Mouse (Mus musculus) heart, embryonic 16.5 days (tissue): ENCODE results near the gene Cbln3. TPM values are rescaled to one million over a fixed set of nuclear protein-coding genes. Genes with fewer than 3 reads are reported as not detected.

Experiments
- ATAC-seq: fragments of 200-750 bp; cut with Nextera tagmentation; replicated peaks from 2 replicates; pipeline ENCODE4 v1.8.0; 2017; ENCODE audit warnings: moderate number of reproducible peaks; ENCODE audit not compliant: insufficient read depth, low FRiP score; ENCODE audit errors: extremely low read depth
- H3K27ac ChIP-seq: fragments of 300-500 bp; sonication (generic); 2 replicates; pipeline ENCODE4 v1.5.1; 2014; ENCODE audit warnings: mild to moderate bottlenecking, low read length, control low read depth, moderate library complexity
- H3K27me3 ChIP-seq: fragments of 300-500 bp; sonication (generic); 2 replicates; pipeline ENCODE4 v1.6.1; 2014; ENCODE audit warnings: low read length, mixed read lengths; ENCODE audit not compliant: control insufficient read depth, insufficient read depth
- H3K36me3 ChIP-seq: fragments of 300-500 bp; sonication (generic); 2 replicates; pipeline ENCODE4 v1.6.1; 2014; ENCODE audit not compliant: control insufficient read depth, insufficient read depth
- H3K4me1 ChIP-seq: fragments of 300-500 bp; sonication (generic); 2 replicates; pipeline ENCODE4 v1.6.1; 2014; ENCODE audit warnings: low read length, mixed read lengths; ENCODE audit not compliant: control insufficient read depth, insufficient read depth
- H3K4me2 ChIP-seq: fragments of 300-500 bp; sonication (generic); 2 replicates; pipeline ENCODE4 v1.6.1; 2014; ENCODE audit warnings: low read depth, mild to moderate bottlenecking, control low read depth, low read length
- H3K4me3 ChIP-seq: fragments of 300-500 bp; sonication (generic); 2 replicates; pipeline ENCODE4 v1.5.1; 2014; ENCODE audit warnings: mild to moderate bottlenecking, control low read depth, low read length
- H3K9ac ChIP-seq: fragments of 300-500 bp; sonication (generic); 2 replicates; pipeline ENCODE4 v1.6.1; 2014; ENCODE audit warnings: low read length, control low read depth
- H3K9me3 ChIP-seq: fragments of 300-500 bp; sonication (generic); replicated peaks from 2 replicates; pipeline ENCODE4 v1.6.1; 2016; ENCODE audit warnings: low read length; ENCODE audit not compliant: control insufficient read depth
- WGBS: fragments of 180-500 bp; shearing (Covaris S2); extraction: QIAGEN DNeasy Blood & Tissue Kit; methylation state at CpG from one replicate; pipeline ENCODE4 v1.1.7; 2014; 5-methylcytosine and 5-hydroxymethylcytosine counted together
- polyA plus RNA-seq: library from polyadenylated mRNA; unstranded; fragments of >200 nt; fragmentation: Nextera tagmentation; extraction: Ambion mirVana; gene quantifications from 2 replicates; pipeline ENCODE4 v1.2.1, GENCODE M21; 2015

The Cbln3 gene
- polyA plus RNA-seq, 1 experiment from 2014 or later = 0.59 TPM

- ATAC-seq = no peak
Observed at GRCm38 (mm10) chr14:55883663-55884062, 529 bp downstream of the Cbln3 start.

DNA sequence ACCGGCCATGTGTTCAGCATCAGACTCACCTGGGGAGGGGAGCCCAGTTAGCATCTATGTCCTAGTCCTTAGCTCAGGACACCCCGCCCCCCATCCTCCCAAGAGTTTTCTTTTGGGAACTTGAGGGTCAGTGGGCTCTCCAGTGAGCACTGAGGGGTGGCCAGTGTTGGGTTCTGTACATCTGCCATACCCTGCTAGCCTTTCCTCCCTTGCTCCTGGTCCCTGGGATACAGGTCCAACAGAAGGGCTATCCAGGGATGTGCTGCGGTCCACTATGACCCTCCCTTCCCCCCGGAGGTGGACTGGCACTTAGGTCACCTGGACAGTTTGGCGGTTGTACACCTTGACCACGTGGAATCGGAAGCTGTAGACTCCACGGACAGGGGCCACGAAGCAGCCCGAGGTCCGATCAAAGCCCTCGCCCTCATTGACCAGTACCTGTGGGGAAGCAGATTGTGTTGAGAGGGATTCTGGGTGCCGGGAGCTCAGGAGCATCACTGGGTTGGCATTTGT, 987 bp downstream of the Cbln3 start:
- Histone ChIP-seq H3K27me3 (no peaks in the 10 kb centered on the region), H3K4me1 (peaks cover 28% of the 10 kb centered on the region), H3K9me3 (no peaks in the 10 kb centered on the region), H3K36me3 (peaks cover 15% of the 10 kb centered on the region), H3K9ac (no peak overlapping the region), H3K4me2 (no peak overlapping the region), H3K27ac (no peak overlapping the region), H3K4me3 (no peak overlapping the region)
- no peak for ATAC-seq
- WGBS = 90% methylated on average over 13 of the region's 13 CpGs

More at GRCm38 (mm10) chr14:55883663-55884062, 529 bp downstream of the Cbln3 start:
- H3K36me3 ChIP-seq = peaks cover 20% of the 10 kb centered on the region
- no peak overlapping the region for H3K4me2 ChIP-seq
- peaks cover 26% of the 10 kb centered on the region for H3K4me1 ChIP-seq
- 87% methylated on average over 12 of the region's 12 CpGs for WGBS
- no peaks in the 10 kb centered on the region for H3K9me3 ChIP-seq
- H3K4me3 ChIP-seq = no peak overlapping the region
- peak overlapping the region; percentile 31; the same call in 1 of the 2 replicates for H3K9ac ChIP-seq
- peak overlapping the region; percentile 95 for H3K27ac ChIP-seq
- no peaks in the 10 kb centered on the region for H3K27me3 ChIP-seq

GRCm38 (mm10) chr14:55882171-55882641, 2.0 kb downstream of the Cbln3 start:
- ATAC-seq = no peak
- Histone ChIP-seq H3K36me3 (peaks cover 6% of the 10 kb centered on the region), H3K4me1 (peaks cover 33% of the 10 kb centered on the region), H3K4me2 (no peak overlapping the region), H3K27ac (no peak overlapping the region), H3K4me3 (no peak overlapping the region), H3K9me3 (no peaks in the 10 kb centered on the region), H3K9ac (no peak overlapping the region), H3K27me3 (no peaks in the 10 kb centered on the region)
- 54% methylated on average over 6 of the region's 6 CpGs for WGBS

- Histone ChIP-seq H3K27me3 (no peaks in the 10 kb centered on the region), H3K4me3 (no peak overlapping the region), H3K27ac (no peak overlapping the region), H3K4me2 (no peak overlapping the region), H3K36me3 (no peaks in the 10 kb centered on the region), H3K9ac (no peak overlapping the region), H3K9me3 (no peaks in the 10 kb centered on the region), H3K4me1 (peaks cover 21% of the 10 kb centered on the region)
- WGBS = 62% methylated on average over 8 of the region's 8 CpGs
- no peak for ATAC-seq
Observed at GRCm38 (mm10) chr14:55880982-55881381, 3.2 kb downstream of the Cbln3 start.

DNA sequence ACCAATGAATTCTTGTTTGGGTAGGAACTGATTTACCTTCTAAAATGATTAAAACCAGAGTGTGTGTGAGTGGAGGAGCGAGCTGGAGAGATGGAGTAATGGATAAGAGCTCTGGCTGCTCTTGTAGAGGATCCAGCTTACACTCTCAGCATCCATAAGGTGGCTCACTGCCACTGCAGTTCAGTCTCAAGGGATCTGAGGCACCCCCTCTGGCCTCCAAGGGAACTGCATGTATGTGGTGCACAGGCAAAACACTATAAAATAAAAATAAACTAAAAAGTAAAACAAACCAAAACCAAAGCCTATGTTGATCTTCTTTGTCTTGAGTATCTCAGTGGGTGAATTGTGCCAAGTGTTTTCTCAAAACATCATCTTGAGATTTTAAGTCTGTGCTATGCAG, 4.6 kb downstream of the Cbln3 start:
- H3K27ac ChIP-seq = no peak overlapping the region
- H3K9me3 ChIP-seq = no peaks in the 10 kb centered on the region
- 18% methylated on average over 1 of the region's 1 CpGs for WGBS
- no peak overlapping the region for H3K9ac ChIP-seq
- no peaks in the 10 kb centered on the region for H3K36me3 ChIP-seq
- H3K27me3 ChIP-seq = no peaks in the 10 kb centered on the region
- no peak overlapping the region for H3K4me3 ChIP-seq
- no peak overlapping the region for H3K4me2 ChIP-seq
- ATAC-seq = no peak
- H3K4me1 ChIP-seq = peaks cover 17% of the 10 kb centered on the region

GRCm38 (mm10) chr14:55878316-55878940, 5.8 kb downstream of the Cbln3 start:
- Histone ChIP-seq H3K4me3 (no peak overlapping the region), H3K27ac (no peak overlapping the region), H3K4me1 (peaks cover 18% of the 10 kb centered on the region), H3K36me3 (no peaks in the 10 kb centered on the region), H3K9ac (no peak overlapping the region), H3K27me3 (no peaks in the 10 kb centered on the region), H3K9me3 (no peaks in the 10 kb centered on the region), H3K4me2 (no peak overlapping the region)
- no peak for ATAC-seq
- WGBS = 10% methylated on average over 7 of the region's 7 CpGs

DNA sequence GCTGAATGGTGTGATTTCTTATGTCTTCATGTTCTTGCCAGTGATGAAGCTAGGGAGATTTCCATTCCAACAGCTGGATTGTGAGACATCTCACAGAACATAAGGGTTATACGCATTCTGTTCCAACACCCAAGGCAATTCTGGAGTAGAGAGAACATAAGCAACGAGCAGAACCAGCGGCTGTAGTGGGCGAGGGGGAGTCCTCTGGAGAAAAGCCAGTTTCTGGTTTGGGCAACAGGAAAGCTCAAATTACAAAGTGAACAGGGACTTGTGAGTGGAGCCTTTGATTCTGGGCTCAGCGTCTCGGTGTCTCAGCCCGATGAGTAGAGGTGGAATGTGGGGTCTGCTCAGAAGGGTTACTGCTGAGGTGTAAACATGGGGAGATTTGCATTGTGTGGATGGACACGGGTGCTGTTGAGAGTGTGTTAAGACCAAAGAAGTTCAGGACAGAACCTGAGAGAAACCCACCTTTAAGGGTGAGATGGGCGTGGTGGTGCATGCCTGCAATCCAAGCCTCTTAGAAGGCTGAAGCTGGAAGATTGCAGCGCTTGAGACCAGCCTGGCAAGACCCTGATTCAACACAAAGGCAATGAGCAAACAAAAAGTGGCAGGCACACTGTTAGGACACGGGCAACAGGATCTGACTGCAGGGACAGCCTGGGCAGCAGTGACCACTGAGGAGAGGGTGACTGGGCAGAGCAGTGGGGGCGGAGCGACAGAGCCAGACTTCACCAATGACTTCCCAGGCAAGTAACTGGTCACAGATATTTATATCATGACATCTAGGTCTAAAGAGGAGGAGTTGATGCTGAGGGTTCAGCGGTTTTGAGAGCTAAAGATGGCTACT, 6.5 kb downstream of the Cbln3 start:
- Histone ChIP-seq H3K9ac (no peak overlapping the region), H3K27ac (no peak overlapping the region), H3K4me3 (no peak overlapping the region), H3K4me1 (peaks cover 20% of the 10 kb centered on the region), H3K36me3 (peaks cover under 1% of the 10 kb centered on the region; the same call in 1 of the 2 replicates), H3K27me3 (no peaks in the 10 kb centered on the region), H3K9me3 (no peaks in the 10 kb centered on the region), H3K4me2 (no peak overlapping the region)
- ATAC-seq = no peak
- WGBS = 11% methylated on average over 14 of the region's 14 CpGs

DNA sequence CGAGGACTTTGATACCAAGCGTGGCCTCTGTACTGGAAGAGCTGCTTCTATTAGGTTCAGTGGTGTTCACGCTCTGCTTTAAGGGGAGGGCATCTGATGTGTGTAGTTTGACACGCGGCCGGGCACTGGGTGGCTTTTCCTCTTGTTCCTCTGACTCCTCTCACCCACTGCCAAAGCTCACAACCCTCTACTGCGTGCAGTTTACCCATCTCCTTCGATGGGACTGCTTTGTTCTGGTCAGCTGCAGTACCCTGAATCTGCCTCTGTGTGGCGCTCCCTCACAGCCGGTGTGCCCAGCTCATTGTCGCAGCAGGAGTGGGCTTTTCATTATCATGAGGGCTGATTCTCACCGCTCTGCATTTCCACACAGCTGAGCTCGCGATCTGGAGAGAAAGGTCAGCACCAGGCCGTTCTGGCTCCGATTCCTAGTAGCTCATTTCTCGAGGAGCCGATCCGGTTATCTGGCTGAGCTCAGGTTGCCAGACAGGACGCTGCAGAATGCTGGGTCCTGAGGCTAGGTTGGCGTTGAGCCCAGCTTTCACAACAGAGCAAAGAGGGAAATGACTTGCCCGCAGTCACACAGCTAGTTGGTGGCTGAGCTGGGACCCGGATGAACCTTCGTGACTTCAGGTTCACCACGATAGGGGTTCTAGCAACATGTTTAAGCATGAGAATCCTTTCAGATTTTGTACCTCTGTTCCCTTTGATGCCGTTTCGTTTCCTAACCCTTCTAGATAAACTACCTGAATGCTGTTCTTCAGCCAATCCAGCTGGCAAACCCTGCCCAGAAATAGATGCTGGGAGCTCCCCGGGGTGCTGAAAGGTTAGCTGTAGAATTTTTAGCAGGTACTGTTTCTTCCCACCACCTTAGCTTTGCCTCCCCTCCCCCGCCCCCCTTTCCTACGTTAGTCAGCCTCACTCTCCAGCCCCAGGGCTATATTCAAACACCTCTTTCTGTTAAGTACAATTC, 10.2 kb downstream of the Cbln3 start:
- H3K27me3 ChIP-seq = no peaks in the 10 kb centered on the region
- H3K9ac ChIP-seq = peak overlapping the region; percentile 27; the same call in 1 of the 2 replicates
- peak overlapping the region; percentile 24 for H3K4me3 ChIP-seq
- no peaks in the 10 kb centered on the region for H3K9me3 ChIP-seq
- WGBS = 10% methylated on average over 30 of the region's 30 CpGs
- peak; percentile 39 for ATAC-seq
- peaks cover 31% of the 10 kb centered on the region for H3K36me3 ChIP-seq
- peaks cover 20% of the 10 kb centered on the region for H3K4me1 ChIP-seq
- peak overlapping the region; percentile 48 for H3K4me2 ChIP-seq
- no peak overlapping the region for H3K27ac ChIP-seq
